Mouse (Mus musculus) heart, adult 2 months (tissue): Measurements from ENCODE around the gene Calr.

Experiments
- CTCF ChIP-seq: fragments of 200-600 bp; IDR thresholded peaks from 2 replicates; pipeline ENCODE4 v1.8.1; 2022; ENCODE audit warnings: antibody characterized with exemption, mild to moderate bottlenecking, moderate library complexity
- EP300 ChIP-seq: fragments of 200-500 bp; IDR thresholded peaks from 2 replicates; pipeline ENCODE4 v1.6.1; 2011; ENCODE audit warnings: low read depth, low read length, control low read depth; ENCODE audit not compliant: insufficient read depth
- POLR2A ChIP-seq: fragments of 200-500 bp; IDR thresholded peaks from 2 replicates; pipeline ENCODE4 v1.6.1; 2011; ENCODE audit warnings: mild to moderate bottlenecking, low read depth, low read length, control low read depth; ENCODE audit not compliant: insufficient read depth

DNA sequence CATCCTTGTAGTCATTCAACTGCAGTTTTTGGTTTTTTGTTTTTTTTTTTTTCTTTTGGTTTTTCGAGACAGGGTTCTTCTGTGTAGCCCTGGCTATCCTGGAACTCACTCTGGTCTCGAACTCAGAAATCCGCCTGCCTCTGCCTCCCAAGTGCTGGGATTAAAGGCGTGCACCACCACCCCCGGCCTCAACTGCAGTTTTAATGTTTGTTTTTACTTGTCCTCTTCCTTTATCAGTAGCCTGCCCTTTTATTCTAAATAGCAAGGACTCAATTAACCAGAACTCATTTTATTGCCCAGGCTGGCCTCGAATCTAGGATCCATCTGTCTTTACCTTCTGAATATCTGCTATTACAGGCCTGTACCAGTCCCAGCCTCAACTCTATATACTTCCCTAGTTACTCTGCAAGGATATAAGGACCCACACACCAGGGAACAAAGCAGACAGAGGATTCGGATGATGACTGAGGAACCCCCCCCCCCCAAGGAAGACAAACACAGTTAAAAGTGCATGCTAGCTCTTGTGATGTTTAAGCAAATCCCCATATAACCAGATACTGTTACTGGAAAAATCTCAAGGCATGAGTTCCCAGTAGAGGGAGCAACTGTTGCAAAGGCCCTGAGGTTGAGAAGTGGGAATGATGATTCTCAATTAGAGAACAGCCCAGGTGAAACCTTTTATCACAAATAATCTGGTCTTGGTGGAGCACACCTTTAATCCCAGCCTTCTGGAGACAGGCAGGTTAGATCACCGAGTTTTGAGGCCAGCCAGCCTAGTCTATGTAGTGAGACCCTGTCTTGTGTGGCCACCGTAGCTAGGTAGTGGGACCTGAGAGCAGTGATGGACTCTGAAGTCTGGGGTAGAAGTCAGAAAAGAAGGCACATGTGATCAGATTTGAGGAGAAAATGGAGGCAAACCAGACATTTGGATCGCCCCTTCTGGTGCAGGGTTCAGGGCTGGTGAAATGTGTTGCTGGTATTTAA lies 13.7 kb downstream of the Calr start:
- no peak for TF ChIP-seq POLR2A
- TF ChIP-seq CTCF: 0 out of 2 replicates have a peak, but pooled peaks have one; percentile 17
- no peak for TF ChIP-seq EP300
